Mouse (Mus musculus): ENCODE measurements around the gene Ap1b1. TPM values are rescaled to one million over a fixed set of nuclear protein-coding genes. Genes with fewer than 3 reads are reported as not detected.

The Ap1b1 gene
- polyA plus RNA-seq, 2 experiments = 58.8 to 64.1 TPM

- no peak for ATAC-seq (ENCODE audit: insufficient read depth)
Observed at GRCm38 (mm10) chr11:5055945-5056938, 69.6 kb downstream of the Ap1b1 start.

DNA sequence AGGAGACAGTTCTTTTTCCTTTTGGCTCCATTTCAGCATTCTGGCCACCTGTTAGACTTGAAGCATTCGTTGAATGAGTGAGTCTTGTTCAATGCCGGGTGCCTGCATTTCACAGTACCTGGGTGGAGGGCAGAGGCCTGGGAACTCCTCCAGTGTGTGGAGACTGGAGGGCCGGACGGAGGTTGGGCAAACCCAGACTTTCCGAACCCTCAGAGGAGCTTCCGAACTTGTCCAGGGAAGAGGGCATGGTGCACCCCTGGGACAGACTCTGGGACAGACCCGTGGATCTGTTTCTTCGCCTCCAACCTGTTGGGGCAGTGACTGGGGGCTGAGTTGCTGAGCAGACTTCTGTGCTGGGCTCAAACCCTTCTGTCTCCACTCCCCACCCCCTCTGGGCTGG lies 70.4 kb downstream of the Ap1b1 start:
- TF ChIP-seq CTCF (IDR thresholded peaks at IDR 0.05; ENCODE audit: low read depth) = no peak
- no peak for TF ChIP-seq EP300 (IDR thresholded peaks at IDR 0.05; ENCODE audit: low read depth)

More at GRCm38 (mm10) chr11:5055945-5056938, 69.6 kb downstream of the Ap1b1 start:
- Histone ChIP-seq H3K9me3 (ENCODE audit: control insufficient read depth, low read length) (no peaks in the 10 kb centered on the region), H3K4me2 (ENCODE audit: low read depth) (no peak overlapping the region), H3K27ac (no peak overlapping the region), H3K9ac (replicated peaks) (no peak overlapping the region), H3K36me3 (replicated peaks; ENCODE audit: control insufficient read depth, insufficient read depth, low read depth) (no peaks in the 10 kb centered on the region), H3K27me3 (ENCODE audit: control insufficient read depth, insufficient read depth, low read length) (peaks cover 61% of the 10 kb centered on the region), H3K4me3 (ENCODE audit: insufficient read depth in 1 of 2, low read depth in 2 of 2, low read length in 2 of 2) (no peak overlapping the region), H3K4me1 (replicated peaks; ENCODE audit: control insufficient read depth in 2 of 2, insufficient read depth in 2 of 2, low read length in 1 of 2) (no peaks in the 10 kb centered on the region)
- no peak for DNase-seq (ENCODE audit: low read depth in 3 of 3, low spot score in 3 of 3)
- TF ChIP-seq EP300 (IDR thresholded peaks at IDR 0.05; ENCODE audit: low read depth) = no peak
- TF ChIP-seq CTCF (IDR thresholded peaks at IDR 0.05; ENCODE audit: low read depth) = no peak
- 45% methylated on average over 23 of the region's 23 CpGs for WGBS (ENCODE audit: insufficient replicate concordance)

GRCm38 (mm10) chr11:5057541-5057855 lies 70.9 kb downstream of the Ap1b1 start:
- 13% methylated on average over 8 of the region's 8 CpGs for WGBS (ENCODE audit: insufficient replicate concordance)
- ATAC-seq (ENCODE audit: insufficient read depth) (no peak), DNase-seq (ENCODE audit: low read depth in 3 of 3, low spot score in 3 of 3) (no peak)
- Histone ChIP-seq H3K27ac (no peak overlapping the region), H3K36me3 (replicated peaks; ENCODE audit: control insufficient read depth, insufficient read depth, low read depth) (no peaks in the 10 kb centered on the region), H3K4me1 (replicated peaks; ENCODE audit: control insufficient read depth in 2 of 2, insufficient read depth in 2 of 2, low read length in 1 of 2) (no peaks in the 10 kb centered on the region; a peak in 1 of 4 replicates), H3K9me3 (ENCODE audit: control insufficient read depth, low read length) (no peaks in the 10 kb centered on the region), H3K4me2 (ENCODE audit: low read depth) (peak overlapping the region; percentile 59), H3K9ac (replicated peaks) (no peak overlapping the region), H3K4me3 (ENCODE audit: insufficient read depth in 1 of 2, low read depth in 2 of 2, low read length in 2 of 2) (peak overlapping the region in 1 of 2 experiments; percentile 46; a peak in 2 of 4 replicates), H3K27me3 (ENCODE audit: control insufficient read depth, insufficient read depth, low read length) (peaks cover 73% of the 10 kb centered on the region)
- no peak for TF ChIP-seq CTCF (IDR thresholded peaks at IDR 0.05; ENCODE audit: low read depth)
- no peak for TF ChIP-seq EP300 (IDR thresholded peaks at IDR 0.05; ENCODE audit: low read depth)

More for the DNA sequence above, 70.4 kb downstream of the Ap1b1 start:
- Histone ChIP-seq H3K4me3 (ENCODE audit: insufficient read depth in 1 of 2, low read depth in 2 of 2, low read length in 2 of 2) (no peak overlapping the region), H3K4me2 (ENCODE audit: low read depth) (no peak overlapping the region), H3K9me3 (ENCODE audit: control insufficient read depth, low read length) (no peaks in the 10 kb centered on the region), H3K4me1 (replicated peaks; ENCODE audit: control insufficient read depth in 2 of 2, insufficient read depth in 2 of 2, low read length in 1 of 2) (no peaks in the 10 kb centered on the region; a peak in 1 of 4 replicates), H3K36me3 (replicated peaks; ENCODE audit: control insufficient read depth, insufficient read depth, low read depth) (no peaks in the 10 kb centered on the region), H3K9ac (replicated peaks) (no peak overlapping the region), H3K27me3 (ENCODE audit: control insufficient read depth, insufficient read depth, low read length) (peaks cover 69% of the 10 kb centered on the region), H3K27ac (no peak overlapping the region)
- WGBS (ENCODE audit: insufficient replicate concordance) = 57% methylated on average over 8 of the region's 8 CpGs
- no peak for ATAC-seq (ENCODE audit: insufficient read depth)
- DNase-seq (ENCODE audit: low read depth in 3 of 3, low spot score in 3 of 3) = no peak

GRCm38 (mm10) chr11:5057856-5058641 lies 71.4 kb downstream of the Ap1b1 start, which contains the start of gene Rasl10a:
TSS of gene Rasl10a (plus strand) at chr11:5058128.
- 2% methylated on average over 75 of the region's 77 CpGs for WGBS (ENCODE audit: insufficient replicate concordance)
- TF ChIP-seq EP300 (IDR thresholded peaks at IDR 0.05; ENCODE audit: low read depth) = no peak
- no peak for TF ChIP-seq CTCF (IDR thresholded peaks at IDR 0.05; ENCODE audit: low read depth)
- peak within 1 kb of the TSS; percentile 8 to 46; a peak in 3 of 4 replicates for H3K4me3 ChIP-seq (ENCODE audit: insufficient read depth in 1 of 2, low read depth in 2 of 2, low read length in 2 of 2)
- H3K27me3 ChIP-seq (ENCODE audit: control insufficient read depth, insufficient read depth, low read length) = peaks cover 79% of the 10 kb centered on the region
- peak within 1 kb of the TSS; percentile 59 for H3K4me2 ChIP-seq (ENCODE audit: low read depth)
- H3K36me3 ChIP-seq (replicated peaks; ENCODE audit: control insufficient read depth, insufficient read depth, low read depth) = no peaks in the 10 kb centered on the region
- DNase-seq (ENCODE audit: low read depth in 3 of 3, low spot score in 3 of 3) = no peak
- no peak within 1 kb of the TSS for H3K27ac ChIP-seq
- H3K4me1 ChIP-seq (replicated peaks; ENCODE audit: control insufficient read depth in 2 of 2, insufficient read depth in 2 of 2, low read length in 1 of 2) = no peaks in the 10 kb centered on the region; a peak in 1 of 4 replicates
- no peak for ATAC-seq (ENCODE audit: insufficient read depth)
- no peak within 1 kb of the TSS for H3K9ac ChIP-seq (replicated peaks)
- H3K9me3 ChIP-seq (ENCODE audit: control insufficient read depth, low read length) = no peaks in the 10 kb centered on the region

All from liver, embryonic 14.5 days (tissue).